Mouse (Mus musculus): ENCODE measurements around the gene Txlna. TPM values are rescaled to one million over a fixed set of nuclear protein-coding genes. Genes with fewer than 3 reads are reported as not detected.

Gene Txlna
- total and polyA plus RNA-seq, 3 experiments: 51.8 to 64.7 (median 52.2) TPM

- Histone ChIP-seq H3K4me1 (ENCODE audit: control insufficient read depth in 1 of 2, insufficient read depth in 2 of 2) (peaks cover 26 to 73% of the 10 kb centered on the region in 2 experiments), H3K9ac (ENCODE audit: insufficient read depth, low read depth) (peak within 1 kb of the TSS; percentile 14; the same call in 1 of the 2 replicates), H3K27ac (ENCODE audit: insufficient read depth, low read depth) (peak within 1 kb of the TSS; percentile 48), H3K4me2 (ENCODE audit: insufficient read depth, low read depth, poor library complexity, severe bottlenecking) (peak within 1 kb of the TSS; percentile 58), H3K36me3 (replicated peaks in 1 of 2; ENCODE audit: control insufficient read depth in 1 of 2, insufficient read depth in 1 of 2, low read length in 1 of 2) (no peaks in the 10 kb centered on the region), H3K4me3 (replicated peaks in 1 of 3; ENCODE audit: low read depth in 2 of 3, low read length in 2 of 3, poor library complexity in 1 of 3) (peak within 1 kb of the TSS; percentile 5 to 44 (median 35)), H3K79me2 (replicated peaks; ENCODE audit: control insufficient read depth, extremely low read depth, insufficient read depth, poor library complexity, severe bottlenecking) (no peaks in the 10 kb centered on the region), H3K9me3 (replicated peaks; ENCODE audit: low read length) (no peaks in the 10 kb centered on the region), H3K27me3 (replicated peaks) (no peaks in the 10 kb centered on the region)
- in situ Hi-C loops (cut with MboI; ENCODE audit: low pct_ligation_motif_present, low pct_unique_long_range_greater_than_20kb, low sequenced_read_pairs) (no loop called here), dilution Hi-C loops (cut with MboI; ENCODE audit: extremely low pct_ligation_motif_present, extremely low pct_unique_long_range_greater_than_20kb, low sequenced_read_pairs) (no loop called here)
- DNase-seq (ENCODE audit: extremely low read depth): no peak
- TF ChIP-seq JUND (conservative IDR thresholded peaks at IDR 0.05; ENCODE audit: low read depth, low read length) (no peak), MEF2A (IDR thresholded peaks at IDR 0.05; ENCODE audit: borderline replicate concordance, low read depth, low read length) (no peak)
These were observed 62.4 kb downstream of the Txlna start, which contains the start of gene Fam167b for GRCm38 (mm10) chr4:129578466-129578865. Gene Fam167b (minus strand): TSS chr4:129578549.

- Histone ChIP-seq H3K4me1 (ENCODE audit: control insufficient read depth in 1 of 2, insufficient read depth in 2 of 2) (peaks cover 34 to 79% of the 10 kb centered on the region in 2 experiments), H3K79me2 (replicated peaks; ENCODE audit: control insufficient read depth, extremely low read depth, insufficient read depth, poor library complexity, severe bottlenecking) (no peaks in the 10 kb centered on the region), H3K4me3 (replicated peaks in 1 of 3; ENCODE audit: low read depth in 2 of 3, low read length in 2 of 3, poor library complexity in 1 of 3) (peak overlapping the region; percentile 5 to 44 (median 35)), H3K27me3 (replicated peaks) (no peaks in the 10 kb centered on the region), H3K9me3 (replicated peaks; ENCODE audit: low read length) (no peaks in the 10 kb centered on the region), H3K36me3 (replicated peaks in 1 of 2; ENCODE audit: control insufficient read depth in 1 of 2, insufficient read depth in 1 of 2, low read length in 1 of 2) (no peaks in the 10 kb centered on the region), H3K27ac (ENCODE audit: insufficient read depth, low read depth) (no peak overlapping the region), H3K4me2 (ENCODE audit: insufficient read depth, low read depth, poor library complexity, severe bottlenecking) (peak overlapping the region; percentile 58), H3K9ac (ENCODE audit: insufficient read depth, low read depth) (peak overlapping the region; percentile 14; the same call in 1 of the 2 replicates)
- TF ChIP-seq POLR2AphosphoS2 (IDR thresholded peaks at IDR 0.05; ENCODE audit: low read depth, low read length): no peak
- no peak for TF ChIP-seq NRF1 (IDR thresholded peaks at IDR 0.05; ENCODE audit: low read depth, low read length)
- TF ChIP-seq ELF1 (IDR thresholded peaks at IDR 0.05; ENCODE audit: low read depth, low read length): no peak
- no peak for TF ChIP-seq JUN (IDR thresholded peaks at IDR 0.05; ENCODE audit: insufficient read depth, low read depth, low read length)
- no peak for TF ChIP-seq BHLHE40 (IDR thresholded peaks at IDR 0.05; ENCODE audit: low read depth, low read length)
- peak; percentile 47; the same call in 1 of the 2 replicates for TF ChIP-seq SIN3A (IDR thresholded peaks at IDR 0.05; ENCODE audit: low read length)
- no peak for TF ChIP-seq ETS1 (conservative IDR thresholded peaks at IDR 0.05; ENCODE audit: low read depth, low read length)
- no peak for TF ChIP-seq TCF12 (IDR thresholded peaks at IDR 0.05; ENCODE audit: low read depth, low read length)
- TF ChIP-seq E2F4 (IDR thresholded peaks at IDR 0.05; ENCODE audit: insufficient replicate concordance, low read depth, low read length): no peak
- TF ChIP-seq MAX (IDR thresholded peaks at IDR 0.05; ENCODE audit: low read length): no peak
- TF ChIP-seq MXI1 (IDR thresholded peaks at IDR 0.05; ENCODE audit: low read depth, low read length): peak; percentile 26; the same call in 1 of the 2 replicates
- no peak for TF ChIP-seq PAX5 (IDR thresholded peaks at IDR 0.05; ENCODE audit: low read length)
- TF ChIP-seq MEF2A (IDR thresholded peaks at IDR 0.05; ENCODE audit: borderline replicate concordance, low read depth, low read length): no peak
- peak; percentile 57 for TF ChIP-seq CHD2 (IDR thresholded peaks at IDR 0.05; ENCODE audit: low read length)
- TF ChIP-seq ZC3H11A (IDR thresholded peaks at IDR 0.05; ENCODE audit: low read depth, low read length): no peak
- no peak for TF ChIP-seq MAZ (IDR thresholded peaks at IDR 0.05; ENCODE audit: low read depth, low read length)
- no peak for TF ChIP-seq IRF4 (IDR thresholded peaks at IDR 0.05; ENCODE audit: low read depth, low read length)
- DNase-seq (ENCODE audit: extremely low read depth): no peak
- in situ Hi-C loops (cut with MboI; ENCODE audit: low pct_ligation_motif_present, low pct_unique_long_range_greater_than_20kb, low sequenced_read_pairs): no loop called here
- dilution Hi-C loops (cut with MboI; ENCODE audit: extremely low pct_ligation_motif_present, extremely low pct_unique_long_range_greater_than_20kb, low sequenced_read_pairs): no loop called here
These were observed 63.2 kb downstream of the Txlna start for GRCm38 (mm10) chr4:129577688-129578087.

Data from CH12.LX (cell line).